Mouse (Mus musculus): ENCODE measurements around the gene Rbbp5. TPM values are rescaled to one million over a fixed set of nuclear protein-coding genes. Genes with fewer than 3 reads are reported as not detected.
"Not testable (repeated sequence)": the region's sequence is repeated elsewhere in the genome, so short reads cannot be mapped to it uniquely, and the experiment has no call there.

Rbbp5 gene
- 10 to 100 TPM; 16.9 to 20.3 TPM for total RNA-seq (2021)
- long read RNA-seq, experiment 1, partial matches to known transcripts = 3 of 13 reads
- long read RNA-seq, experiment 1, other reads (novel, unspliced or antisense) = 7 of 13 reads
- long read RNA-seq, experiment 2, partial matches to known transcripts = 2 of 7 reads
- long read RNA-seq, experiment 2, other reads (novel, unspliced or antisense) = 1 of 7 reads

DNA sequence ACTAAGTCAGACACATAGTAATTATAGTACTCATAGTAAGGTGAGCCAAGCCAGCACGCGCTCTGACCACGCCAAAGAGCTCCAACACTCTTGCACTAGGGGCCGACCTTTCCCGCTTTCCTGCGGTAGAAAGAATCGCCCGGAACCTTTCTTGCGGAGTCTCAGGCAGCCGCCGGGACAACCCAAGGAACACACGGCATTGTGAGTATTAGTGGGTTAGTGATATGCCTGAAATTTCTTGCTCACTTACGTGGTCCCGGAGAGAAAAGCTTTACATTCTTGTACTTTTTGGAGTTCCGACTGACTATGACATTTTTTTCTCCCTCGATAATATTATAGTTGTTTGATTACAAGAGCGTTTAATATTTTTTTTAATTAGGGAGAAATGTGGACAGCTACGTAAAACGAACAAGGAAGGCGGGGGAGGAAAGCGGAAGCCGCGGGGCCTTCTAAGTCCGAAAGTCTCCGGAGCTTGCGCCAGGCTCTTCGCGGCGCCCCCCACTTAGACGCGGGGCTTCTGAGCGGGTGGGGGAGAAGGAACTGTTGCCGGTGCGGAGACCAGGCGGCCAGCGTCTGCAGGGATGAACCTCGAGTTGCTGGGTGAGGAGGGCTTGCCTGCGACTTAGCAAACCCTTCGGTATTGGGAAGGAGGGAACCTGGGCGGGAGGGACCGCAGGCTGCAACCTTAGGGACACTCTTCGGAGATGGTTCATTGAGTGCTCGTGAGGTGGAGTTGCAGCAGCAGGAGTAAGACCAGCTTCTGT, at the start of gene Rbbp5:
TSS of gene Rbbp5 (plus strand) at position 438 of the 764 bp plus-strand sequence.
- peak; percentile 92 for DNase-seq (ENCODE audit: low spot score)

DNA sequence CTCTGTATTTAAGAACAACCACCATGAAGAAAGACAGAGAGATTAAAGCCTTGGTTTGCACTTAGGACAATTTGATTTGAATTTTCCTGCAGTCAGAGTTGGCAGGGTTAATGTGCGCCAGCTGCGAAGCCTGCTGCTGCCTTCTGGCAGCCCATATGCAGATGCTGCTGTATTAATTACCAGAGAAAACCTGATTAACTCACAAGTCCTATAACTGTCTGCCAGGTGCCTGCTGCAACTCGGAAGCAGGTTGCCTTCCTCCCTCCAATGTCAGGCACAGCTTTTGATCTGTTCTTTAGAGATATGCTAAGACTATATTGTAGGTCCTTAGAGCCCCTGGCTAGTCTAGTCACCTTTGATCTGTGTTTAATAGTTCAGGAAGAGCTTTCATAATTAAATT, 46.3 kb upstream of the Rbbp5 start:
- DNase-seq (ENCODE audit: low spot score) = no peak

- peak; percentile 56 for DNase-seq (ENCODE audit: low spot score)
Measured at GRCm38 (mm10) chr1:132431716-132432115, 45.4 kb upstream of the Rbbp5 start.

GRCm38 (mm10) chr1:132433349-132433748, 43.8 kb upstream of the Rbbp5 start:
- peak; percentile 50 for DNase-seq (ENCODE audit: low spot score)

DNA sequence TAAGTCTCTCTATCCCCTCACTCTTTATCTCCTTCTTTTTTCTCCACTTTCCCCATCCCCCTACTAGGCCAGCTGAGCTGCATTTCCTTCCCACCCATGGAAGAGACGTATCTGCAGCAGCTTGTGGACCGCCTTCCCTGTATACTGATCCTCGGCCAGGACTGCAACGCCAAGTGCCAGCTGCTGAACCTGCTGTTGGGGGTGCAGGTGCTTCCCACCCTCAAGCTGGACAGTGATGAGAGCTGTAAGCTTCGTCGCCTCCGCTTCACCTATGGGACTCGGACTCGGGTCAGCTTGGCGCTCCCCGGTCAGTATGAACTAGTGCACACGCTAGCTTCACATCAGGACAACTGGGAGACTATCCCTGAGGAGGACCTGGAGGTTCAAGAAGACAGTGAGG, 43.1 kb upstream of the Rbbp5 start:
- no peak for DNase-seq (ENCODE audit: low spot score)

DNA sequence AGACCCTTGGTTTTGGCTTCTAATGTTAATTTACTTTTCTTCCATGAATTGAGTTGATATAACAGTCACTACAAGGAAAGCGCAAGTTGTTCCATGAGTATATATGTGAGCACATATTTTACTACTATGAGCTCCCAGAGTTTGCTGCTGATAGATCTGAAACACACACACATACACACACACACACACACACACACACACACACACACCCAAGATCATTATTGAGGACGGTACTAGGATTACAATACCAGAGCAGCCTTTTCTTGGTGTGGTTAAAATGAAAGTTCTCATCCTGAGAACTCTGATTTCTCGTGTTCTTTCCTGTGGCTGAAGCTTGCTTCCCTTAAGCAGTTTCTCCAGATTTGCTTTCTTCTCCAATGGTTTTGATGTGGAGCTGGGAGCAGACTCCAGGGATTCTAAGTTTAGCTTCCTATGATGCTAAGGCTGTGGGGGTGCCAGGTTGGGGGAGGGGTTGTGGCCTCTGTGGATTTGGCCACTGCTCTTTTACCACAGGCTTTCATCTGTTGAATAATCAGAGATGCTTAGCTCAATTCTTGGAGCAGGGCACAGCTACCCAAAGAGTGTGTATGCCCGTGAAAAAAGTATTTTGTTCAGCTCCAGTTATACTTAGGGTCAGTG, 40.7 kb upstream of the Rbbp5 start:
- DNase-seq (ENCODE audit: low spot score) = peak; percentile 36

- DNase-seq (ENCODE audit: low spot score) = no peak
Measured at GRCm38 (mm10) chr1:132436960-132437359, 40.2 kb upstream of the Rbbp5 start.

DNA sequence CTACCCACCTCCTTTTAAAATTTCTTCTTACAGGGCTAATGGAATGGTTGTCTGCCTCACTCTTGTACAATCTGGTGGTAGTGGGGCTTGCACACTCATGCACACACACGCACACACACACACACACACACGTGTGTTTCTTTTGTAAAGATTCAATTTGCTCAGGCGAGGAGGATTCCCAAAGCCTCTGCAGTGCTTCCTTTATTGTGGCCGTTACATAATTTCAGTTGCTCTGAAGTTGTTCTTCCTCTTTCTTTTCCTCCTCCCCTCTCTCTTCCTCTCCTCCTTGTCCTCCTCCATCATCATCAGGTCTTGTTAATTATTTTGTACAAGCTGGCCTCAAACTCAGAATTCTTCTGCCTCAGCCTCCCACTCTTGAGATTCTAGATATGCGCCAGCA, 39.8 kb upstream of the Rbbp5 start:
- DNase-seq (ENCODE audit: low spot score) = no peak

GRCm38 (mm10) chr1:132440896-132441435, 36.2 kb upstream of the Rbbp5 start:
- no peak for DNase-seq (ENCODE audit: low spot score)

DNA sequence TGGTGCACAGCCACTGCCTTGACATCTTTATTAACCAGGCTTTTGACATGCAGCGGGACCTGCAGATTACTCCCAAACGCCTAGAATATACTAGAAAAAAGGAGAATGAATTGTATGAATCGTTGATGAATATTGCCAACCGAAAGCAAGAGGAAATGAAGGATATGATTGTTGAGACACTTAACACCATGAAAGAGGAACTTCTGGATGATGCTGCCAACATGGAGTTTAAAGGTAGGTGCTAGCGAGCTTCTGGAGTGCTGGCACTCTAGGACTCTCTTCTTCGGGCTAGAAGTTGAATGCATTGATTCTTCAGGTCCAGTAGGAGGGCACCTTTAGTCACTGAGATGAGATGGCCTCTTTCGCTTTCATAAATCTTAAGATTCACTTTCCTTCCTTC, 27.4 kb upstream of the Rbbp5 start:
- DNase-seq (ENCODE audit: low spot score) = no peak

DNA sequence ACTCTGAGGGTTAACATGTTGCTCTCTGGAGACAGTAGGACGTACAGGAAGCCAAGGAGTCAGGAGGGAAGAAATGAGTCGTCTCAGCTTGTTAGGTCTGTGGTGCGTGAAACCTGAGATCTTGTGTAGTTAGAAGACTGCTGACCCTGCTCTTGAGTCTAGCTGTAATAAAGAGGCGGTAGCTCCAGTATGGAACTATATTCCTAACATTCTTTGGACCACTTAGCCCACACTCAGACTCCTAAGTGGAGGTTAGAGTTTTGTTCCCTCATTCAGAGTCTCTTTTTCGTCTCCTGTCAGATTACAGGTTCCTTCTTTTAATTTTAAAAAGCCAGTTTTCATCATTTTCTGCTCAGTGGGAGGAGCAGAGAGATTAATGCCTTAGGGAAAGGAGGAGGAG, 12.5 kb upstream of the Rbbp5 start:
- DNase-seq (ENCODE audit: low spot score) = no peak

GRCm38 (mm10) chr1:132468926-132469325, 8.2 kb upstream of the Rbbp5 start:
- DNase-seq (ENCODE audit: low spot score) = no peak

- DNase-seq (ENCODE audit: low spot score) = no peak
Measured at GRCm38 (mm10) chr1:132469519-132469918, 7.6 kb upstream of the Rbbp5 start.

- not testable (repeated sequence) for DNase-seq (ENCODE audit: low spot score)
Measured at GRCm38 (mm10) chr1:132470031-132470430, 7.1 kb upstream of the Rbbp5 start.

- DNase-seq (ENCODE audit: low spot score) = no peak
Measured at GRCm38 (mm10) chr1:132471032-132471431, 6.1 kb upstream of the Rbbp5 start.

GRCm38 (mm10) chr1:132471499-132471898, 5.7 kb upstream of the Rbbp5 start:
- DNase-seq (ENCODE audit: low spot score) = no peak

- no peak for DNase-seq (ENCODE audit: low spot score)
Measured at GRCm38 (mm10) chr1:132472537-132472936, 4.6 kb upstream of the Rbbp5 start.

DNA sequence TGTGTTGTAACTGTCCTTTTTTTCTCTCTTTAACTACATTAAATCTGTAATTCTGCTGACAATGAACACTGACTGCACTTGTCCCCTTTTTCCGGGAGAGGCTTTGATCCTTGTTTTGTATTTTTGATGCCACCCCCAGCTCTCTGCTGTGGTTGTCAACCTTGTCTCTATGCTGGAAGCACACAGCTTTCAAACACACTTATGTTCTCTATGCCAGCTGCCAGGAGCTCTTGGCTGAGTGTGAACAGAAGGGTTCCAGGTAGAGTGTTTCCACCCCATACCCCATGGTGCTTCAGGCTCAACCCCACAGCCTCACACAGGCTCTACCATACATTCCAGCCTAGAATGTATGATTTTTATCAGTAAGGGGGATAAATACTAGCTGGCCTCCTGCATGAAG, 2.7 kb upstream of the Rbbp5 start:
- DNase-seq (ENCODE audit: low spot score) = no peak

DNA sequence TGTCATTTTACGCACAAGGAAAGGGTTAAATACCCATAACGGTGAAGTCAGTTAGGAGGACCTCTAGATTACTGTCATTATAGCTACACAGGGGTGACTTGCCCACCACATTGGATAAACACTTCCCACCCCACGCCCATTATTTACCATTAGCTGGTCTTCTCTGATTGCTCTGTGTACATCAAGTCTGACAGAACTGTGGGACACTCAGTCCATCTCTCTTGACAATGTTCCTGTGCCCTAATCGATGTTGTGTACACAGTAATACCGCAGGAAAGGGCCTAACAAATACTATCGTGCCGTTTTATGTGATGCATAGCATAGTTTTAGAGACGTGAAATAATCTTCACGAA, 614 bp upstream of the Rbbp5 start:
- DNase-seq (ENCODE audit: low spot score) = no peak

DNA sequence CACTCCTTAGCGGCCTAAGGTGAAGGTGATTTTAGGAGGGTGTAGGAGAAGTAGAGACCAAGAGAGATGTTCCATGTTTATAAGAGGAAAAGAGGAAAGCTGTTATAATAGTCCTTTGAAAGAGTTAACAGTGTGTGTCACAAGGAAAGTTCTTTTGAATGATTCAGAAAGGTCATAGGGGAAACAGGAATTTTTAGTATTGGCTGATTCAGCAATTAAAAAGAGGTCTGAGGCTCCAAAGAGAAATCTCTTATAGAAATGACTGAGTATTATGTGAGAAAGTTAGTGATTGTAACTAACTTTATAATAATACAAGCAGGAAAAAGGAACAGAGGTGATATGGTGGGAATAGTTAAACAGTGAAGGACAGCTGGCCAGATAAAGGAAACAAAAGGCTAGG, 2.3 kb downstream of the Rbbp5 start:
- DNase-seq (ENCODE audit: low spot score) = no peak

- DNase-seq (ENCODE audit: low spot score) = no peak
Measured at GRCm38 (mm10) chr1:132481619-132482018, 4.5 kb downstream of the Rbbp5 start.

DNA sequence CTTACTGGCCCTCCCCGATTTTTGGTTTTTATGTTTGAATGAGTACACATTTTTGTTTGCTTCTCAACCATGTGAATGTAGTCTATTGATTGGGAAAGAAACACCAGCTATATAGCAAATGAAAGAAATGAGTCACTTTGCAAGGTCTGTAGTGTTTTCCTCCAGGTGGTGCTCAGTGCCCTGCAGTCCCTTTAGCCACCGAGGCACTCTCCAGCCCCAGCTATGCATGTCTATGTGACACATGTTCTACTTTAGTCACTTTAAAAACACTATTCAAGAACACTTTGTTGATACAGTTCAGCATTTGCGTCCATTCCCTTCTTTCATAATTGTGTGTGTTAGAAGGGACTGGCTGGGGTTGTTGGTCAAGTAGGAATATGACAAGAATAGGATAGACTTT, 6.1 kb downstream of the Rbbp5 start:
- DNase-seq (ENCODE audit: low spot score) = no peak

- DNase-seq (ENCODE audit: low spot score) = no peak
Measured at GRCm38 (mm10) chr1:132483759-132484158, 6.6 kb downstream of the Rbbp5 start.
